Mouse (Mus musculus) c-Kit-positive CD71-positive TER-119-positive erythroid progenitor cells, embryonic 14.5 days (primary cell): ENCODE data around the gene Dnajc21.
A peak's percentile ranks its signal among the peaks of the same experiment; 100 is the strongest.
"Not testable (repeated sequence)": the region's sequence is repeated elsewhere in the genome, so short reads cannot be mapped to it uniquely, and the experiment has no call there.

Source experiments
- DNase-seq: peaks from one replicate; pipeline ENCODE4 v3.0.0-alpha.2; 2013; ENCODE audit warnings: low spot score

Dnajc21 gene

GRCm38 (mm10) chr15:10470151-10470831 is at the start of gene Dnajc21:
Gene Dnajc21, minus strand, starts transcription at chr15:10470516.
- DNase-seq = peak; percentile 73

DNA sequence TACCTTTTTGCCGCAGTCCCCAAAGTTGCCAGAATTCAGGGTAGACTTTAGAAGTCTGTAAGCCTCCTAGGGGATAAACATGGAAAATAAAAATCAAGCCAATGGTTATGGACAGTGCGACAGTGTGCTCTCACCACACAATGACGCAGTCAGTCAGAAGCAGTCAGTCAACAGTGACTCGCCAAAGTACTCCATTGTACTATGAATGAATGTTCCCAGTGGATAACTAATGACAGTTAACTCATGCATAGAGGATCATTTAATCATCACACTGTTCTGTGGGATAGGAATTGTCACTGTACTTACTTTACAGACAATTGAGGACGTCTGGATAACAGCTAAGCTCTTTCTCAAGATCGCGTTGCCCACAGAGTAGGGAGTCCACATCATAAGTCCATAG is 44.9 kb upstream of the Dnajc21 start:
- no peak for DNase-seq

DNA sequence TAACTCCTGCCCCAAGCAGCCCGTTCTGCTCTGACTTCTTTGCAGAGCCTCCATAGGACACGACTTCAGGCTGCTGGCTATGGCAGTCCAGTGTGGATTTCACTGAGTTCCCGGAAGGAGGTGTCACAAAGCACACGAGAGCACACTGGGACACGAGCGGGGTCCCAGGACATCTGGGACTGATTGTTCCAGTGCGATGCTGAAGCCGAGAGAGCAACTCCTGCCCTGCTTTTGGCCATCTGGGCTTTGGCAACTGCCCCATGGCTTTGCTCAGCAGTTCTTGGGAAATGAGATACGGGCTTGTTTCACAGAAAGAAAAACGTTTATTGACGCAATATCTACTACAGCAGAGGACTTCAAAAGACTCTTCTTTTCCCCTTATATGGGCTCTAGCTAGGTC is 35.8 kb upstream of the Dnajc21 start:
- DNase-seq = no peak

- no peak for DNase-seq
Observed at GRCm38 (mm10) chr15:10500838-10501719, 30.8 kb upstream of the Dnajc21 start.

- no peak for DNase-seq
Observed at GRCm38 (mm10) chr15:10500035-10500434, 29.7 kb upstream of the Dnajc21 start.

DNA sequence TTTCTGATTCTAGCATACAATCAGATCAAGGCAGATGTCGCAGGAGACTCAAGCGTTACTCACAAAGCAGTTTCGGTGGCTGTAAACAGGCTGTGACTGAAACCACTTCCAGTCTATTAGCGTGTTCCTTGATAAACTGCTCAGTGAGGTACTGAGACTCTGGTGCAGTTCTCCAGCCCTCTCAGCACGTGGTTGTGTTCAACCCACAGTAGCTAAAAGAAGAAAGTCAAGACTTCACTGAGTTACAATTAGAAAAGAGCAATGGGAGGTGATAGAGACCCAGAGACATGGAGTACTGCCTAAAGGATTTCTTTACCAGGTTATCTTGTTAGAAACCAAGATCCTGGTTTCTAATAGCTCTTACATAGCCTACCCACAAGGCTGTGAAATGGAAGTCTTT is 29.3 kb upstream of the Dnajc21 start:
- no peak for DNase-seq

DNA sequence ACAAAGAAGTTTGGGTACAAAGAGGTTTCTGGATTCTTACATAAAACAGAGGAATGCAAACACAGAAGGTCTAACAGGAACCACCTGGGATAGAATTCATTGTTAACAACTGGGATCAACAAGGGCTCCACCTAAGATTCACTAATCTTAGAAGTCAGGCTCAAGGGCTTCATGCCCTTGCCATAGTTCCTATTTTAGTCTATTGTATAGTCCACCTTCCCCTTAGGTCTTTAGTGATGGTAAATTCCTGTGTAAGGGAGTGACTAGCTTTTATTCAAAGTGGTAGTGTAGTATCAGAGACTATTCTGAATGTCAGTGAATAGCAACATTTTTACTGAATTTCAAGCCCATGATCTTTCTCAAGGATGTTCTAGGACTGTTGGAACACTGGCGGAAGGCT is 26.4 kb upstream of the Dnajc21 start:
- DNase-seq = not testable (repeated sequence)

DNA sequence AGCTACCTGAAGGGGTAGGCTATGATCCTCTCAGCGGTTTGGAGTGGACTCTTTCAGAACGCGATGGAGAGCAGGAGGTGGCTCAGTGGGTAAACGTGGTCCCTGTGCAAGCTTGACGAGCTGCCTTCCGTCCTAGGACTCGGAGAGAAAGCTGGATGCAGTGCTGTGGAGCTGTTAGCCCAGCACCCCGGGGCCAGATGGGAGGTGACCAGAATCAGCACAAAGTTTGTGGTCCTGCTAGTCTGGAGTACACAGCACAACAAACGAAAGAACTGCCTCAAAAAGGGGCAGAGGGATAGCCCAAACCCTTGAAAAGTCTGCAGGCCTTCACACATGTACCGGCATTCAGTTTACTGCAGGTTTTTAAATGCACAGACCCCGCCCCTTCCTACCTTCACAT is 25.6 kb upstream of the Dnajc21 start:
- DNase-seq = no peak

DNA sequence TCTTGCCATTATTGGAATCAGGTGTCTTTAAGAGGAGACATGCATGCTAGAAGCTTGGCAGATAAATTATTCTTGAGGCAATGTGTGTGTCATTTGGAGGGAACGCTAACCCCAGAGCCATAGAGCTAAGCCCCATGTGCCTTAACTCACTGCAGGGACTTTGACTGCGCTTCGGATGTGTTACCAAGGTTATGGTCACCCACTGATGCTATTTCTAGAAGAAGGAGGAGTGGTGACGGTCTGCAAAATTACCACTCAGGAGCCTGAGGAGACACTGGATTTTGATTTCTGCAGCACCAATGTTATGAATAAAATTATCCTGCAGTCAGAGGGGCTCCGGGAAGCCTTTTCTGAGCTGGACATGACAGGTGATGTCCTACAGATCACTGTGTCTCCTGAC is 19.8 kb upstream of the Dnajc21 start:
- DNase-seq = no peak

GRCm38 (mm10) chr15:10487246-10487645 is 16.9 kb upstream of the Dnajc21 start:
- no peak for DNase-seq

GRCm38 (mm10) chr15:10486365-10486839 is 16.1 kb upstream of the Dnajc21 start:
- DNase-seq = no peak

DNA sequence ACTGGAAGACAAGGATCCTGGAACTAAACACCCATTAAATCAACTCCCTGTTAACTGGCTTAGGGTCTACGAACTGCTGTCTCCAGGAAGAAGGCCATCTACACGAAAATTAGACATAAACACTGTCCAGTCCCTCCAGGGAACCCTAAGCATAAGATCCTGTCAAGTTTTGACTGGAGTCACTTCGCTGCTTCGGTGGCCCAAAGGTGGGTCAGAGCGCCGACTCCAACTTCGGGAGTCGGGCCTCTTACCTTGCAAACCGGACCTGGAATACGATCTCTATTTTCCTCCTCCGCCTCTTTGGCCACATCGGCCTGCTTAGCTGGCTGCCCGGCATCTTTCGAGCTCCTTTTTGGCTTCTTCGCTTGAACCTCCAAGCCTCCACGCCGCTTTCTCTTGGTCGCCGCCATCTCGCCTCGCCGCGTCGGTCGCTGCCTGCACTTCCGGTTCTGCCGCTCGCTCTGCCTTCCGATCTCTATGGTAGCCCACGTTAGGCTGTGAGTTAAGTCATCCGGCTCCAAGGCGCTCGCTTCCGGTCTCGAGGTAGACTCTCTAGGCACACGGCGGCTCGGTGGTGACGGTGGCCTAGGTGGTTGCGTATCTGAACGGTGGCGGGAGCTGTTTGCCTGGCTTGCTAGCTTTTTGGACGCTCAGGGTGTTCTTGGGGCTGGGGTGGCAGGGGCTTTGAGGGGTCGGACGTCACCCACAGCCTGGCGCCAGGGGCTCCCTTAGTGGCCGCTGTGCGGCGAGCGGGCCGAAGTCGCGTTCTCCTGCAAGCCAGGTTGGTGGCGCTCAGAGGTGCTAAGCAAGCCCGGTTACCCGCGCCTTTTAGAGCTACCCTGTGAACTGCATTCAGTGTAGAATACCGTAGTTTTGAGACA is 15.4 kb upstream of the Dnajc21 start, which contains the start of the genes Brix1 and Rad1:
Brix1 (minus strand) TSS at position 464 of the 881 bp plus-strand sequence.
Rad1 (plus strand) TSS at position 535 of the 881 bp plus-strand sequence.
- DNase-seq = peak; percentile 92

DNA sequence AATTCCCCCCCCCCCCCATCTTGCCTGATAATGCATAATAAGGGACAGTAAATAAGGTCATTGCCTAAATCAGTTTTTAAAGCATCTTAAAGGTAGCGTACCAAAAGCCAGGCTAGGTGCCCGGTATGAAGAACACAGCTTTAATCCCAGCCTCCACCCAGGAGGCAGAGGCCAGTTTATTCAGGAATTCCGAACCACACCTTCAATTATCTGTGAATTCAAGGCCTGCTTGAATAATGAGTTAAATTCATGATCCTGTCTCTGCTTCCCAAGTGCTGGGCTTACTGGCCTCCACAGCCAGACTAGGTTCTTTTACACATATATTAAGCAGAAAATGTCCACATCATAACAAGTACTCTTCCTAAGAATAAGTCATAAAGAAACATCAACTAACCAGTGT is 625 bp upstream of the Dnajc21 start:
- DNase-seq = no peak

DNA sequence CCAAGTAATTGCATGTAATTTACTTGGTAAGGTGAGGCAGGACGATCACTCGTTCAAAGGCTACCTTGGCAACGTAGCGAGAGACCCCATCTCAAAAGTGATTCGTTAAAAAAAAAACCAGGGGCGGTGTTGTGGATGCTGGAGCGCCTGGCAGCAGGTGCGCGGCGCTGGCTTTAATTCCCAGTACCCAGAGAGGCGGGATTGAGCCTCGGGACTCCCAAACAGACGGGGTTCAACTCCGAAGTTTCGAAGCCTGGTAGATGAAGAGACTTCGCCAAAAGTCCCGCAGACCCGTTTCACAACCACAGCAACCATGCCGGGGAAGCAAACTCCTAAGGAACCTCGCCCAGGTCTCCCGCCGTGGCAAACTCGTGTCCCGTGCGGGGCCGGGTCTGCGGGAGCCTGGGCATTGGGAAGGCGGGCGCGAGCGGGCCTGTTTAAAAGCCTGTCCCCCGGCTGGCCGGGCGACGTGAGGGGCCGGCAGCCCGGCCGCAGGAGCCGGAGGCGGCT is 620 bp downstream of the Dnajc21 start:
- DNase-seq = no peak

DNA sequence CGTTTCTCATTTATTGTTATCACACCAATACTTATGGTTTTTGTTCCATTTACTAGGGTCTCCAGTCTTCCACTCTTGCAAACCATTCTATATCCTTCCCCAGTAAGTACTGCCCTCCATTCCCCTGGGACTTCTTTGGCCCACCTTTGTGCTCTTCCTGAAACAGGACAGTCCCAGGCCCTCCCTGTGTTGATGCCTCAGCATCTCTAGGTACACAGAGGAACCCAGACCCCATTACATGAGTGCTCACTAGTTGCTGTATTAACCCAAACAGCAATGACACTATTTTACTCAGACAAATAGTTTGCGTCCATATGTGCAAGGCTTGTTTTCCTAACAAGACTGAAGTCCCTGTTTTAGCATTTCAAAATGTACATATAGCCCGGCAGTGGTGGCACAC is 1.6 kb downstream of the Dnajc21 start:
- no peak for DNase-seq

- DNase-seq = no peak
Observed at GRCm38 (mm10) chr15:10464678-10465077, 5.6 kb downstream of the Dnajc21 start.

DNA sequence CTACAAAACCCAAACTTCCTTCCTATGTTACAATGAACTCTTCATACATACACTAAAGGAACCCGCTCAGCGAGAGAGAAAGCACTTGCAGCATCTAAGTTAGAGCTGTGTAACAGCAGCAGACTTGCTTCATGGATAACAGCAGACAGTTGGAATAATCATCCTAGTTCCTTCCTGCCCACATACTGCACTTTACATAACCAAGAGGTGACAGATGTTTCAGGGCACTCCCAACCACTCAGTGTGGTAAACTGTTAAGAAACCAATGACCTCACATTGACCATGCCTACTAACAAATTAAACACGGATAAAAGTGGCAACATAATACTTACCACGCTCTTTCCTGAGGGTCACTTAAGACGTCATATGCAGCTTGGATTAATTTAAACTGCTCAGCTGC is 6.8 kb downstream of the Dnajc21 start:
- DNase-seq = no peak

DNA sequence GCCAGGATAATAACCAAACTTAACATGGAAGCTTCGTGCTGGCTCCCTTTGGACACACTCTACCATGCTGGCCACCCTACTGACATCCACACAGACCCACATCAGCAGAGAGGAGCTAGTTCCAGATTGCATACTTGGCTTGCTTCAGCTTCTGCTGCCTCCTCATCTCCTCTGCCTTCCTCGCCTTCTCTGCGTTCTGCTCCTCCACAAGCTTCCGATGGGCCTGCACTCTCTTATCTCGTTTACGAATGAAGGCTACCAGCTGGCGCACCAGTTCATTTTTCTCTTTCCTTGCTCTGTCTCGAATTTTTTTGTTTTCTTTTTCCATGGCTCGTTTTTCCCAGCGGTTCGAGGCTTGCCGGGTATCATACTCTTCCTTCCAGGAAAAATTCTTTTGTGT is 9.3 kb downstream of the Dnajc21 start:
- DNase-seq = no peak

DNA sequence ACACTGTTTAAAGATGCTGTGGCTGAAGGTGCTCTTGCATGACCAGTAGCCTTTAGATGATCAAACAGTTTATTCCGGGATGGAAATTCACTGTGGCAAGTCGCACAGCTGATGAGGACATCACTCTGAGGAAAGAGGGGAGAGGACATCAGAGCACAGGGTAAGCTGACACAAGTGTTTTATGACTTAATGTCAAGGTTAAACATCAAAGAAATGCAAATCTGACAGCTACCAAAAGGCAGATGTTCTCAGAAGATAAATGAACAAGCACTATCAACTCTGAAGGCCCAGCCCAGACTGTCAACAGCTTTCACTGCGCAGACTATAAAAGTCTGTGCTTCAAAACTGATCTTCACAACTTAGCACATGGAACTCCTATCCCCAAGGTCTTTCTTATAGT is 23.2 kb downstream of the Dnajc21 start:
- no peak for DNase-seq

GRCm38 (mm10) chr15:10442275-10442674 is 28.0 kb downstream of the Dnajc21 start:
- DNase-seq = no peak

- DNase-seq = no peak
Observed at GRCm38 (mm10) chr15:10441493-10441892, 28.8 kb downstream of the Dnajc21 start.

- no peak for DNase-seq
Observed at GRCm38 (mm10) chr15:10439963-10440362, 30.4 kb downstream of the Dnajc21 start.
